Mouse (Mus musculus) heart, embryonic 13.5 days (tissue): ENCODE data around the gene Lgals1. TPM values are rescaled to one million over a fixed set of nuclear protein-coding genes. Genes with fewer than 3 reads are reported as not detected.

Experiments
- ATAC-seq: fragments of 200-750 bp; cut with Nextera tagmentation; 2 replicates; pipeline ENCODE4 v1.8.0; 2017; ENCODE audit warnings: moderate TSS enrichment; ENCODE audit not compliant: insufficient number of reproducible peaks, low FRiP score, low TSS enrichment; ENCODE audit errors: extremely low read depth
- H3K27ac ChIP-seq: fragments of 300-500 bp; sonication (generic); replicated peaks from 2 replicates; pipeline ENCODE4 v1.5.1; 2015; ENCODE audit warnings: moderate library complexity, mild to moderate bottlenecking, inconsistent platforms
- H3K27me3 ChIP-seq: fragments of 300-500 bp; sonication (generic); replicated peaks from 2 replicates; pipeline ENCODE4 v1.6.1; 2015; ENCODE audit warnings: mild to moderate bottlenecking, inconsistent platforms
- H3K36me3 ChIP-seq: fragments of 300-500 bp; sonication (generic); 2 replicates; pipeline ENCODE4 v1.6.1; 2015; ENCODE audit warnings: mild to moderate bottlenecking, inconsistent platforms
- H3K4me1 ChIP-seq: fragments of 300-500 bp; sonication (generic); 2 replicates; pipeline ENCODE4 v1.6.1; 2015; ENCODE audit warnings: inconsistent platforms
- H3K4me2 ChIP-seq: fragments of 300-500 bp; sonication (generic); 2 replicates; pipeline ENCODE4 v1.6.1; 2015; ENCODE audit warnings: inconsistent platforms, mild to moderate bottlenecking, moderate library complexity
- H3K4me3 ChIP-seq: fragments of 300-500 bp; sonication (generic); 2 replicates; pipeline ENCODE4 v1.5.1; 2015; ENCODE audit warnings: moderate library complexity, mild to moderate bottlenecking, inconsistent platforms
- H3K9ac ChIP-seq: fragments of 300-500 bp; sonication (generic); 2 replicates; pipeline ENCODE4 v1.6.1; 2015; ENCODE audit warnings: inconsistent platforms, mild to moderate bottlenecking, moderate library complexity
- H3K9me3 ChIP-seq: fragments of 300-500 bp; sonication (generic); 2 replicates; pipeline ENCODE4 v1.6.1; 2016; ENCODE audit warnings: inconsistent platforms
- WGBS: fragments of 180-500 bp; shearing (Covaris S2); methylation state at CpG from one replicate; pipeline ENCODE4 v1.1.7; 2015; ENCODE audit warnings: mixed read lengths; 5-methylcytosine and 5-hydroxymethylcytosine counted together
- polyA plus RNA-seq: library from polyadenylated mRNA; unstranded; fragments of >200 nt; fragmentation: Nextera tagmentation; extraction: Ambion mirVana; gene quantifications from 2 replicates; pipeline ENCODE4 v1.2.1, GENCODE M21; 2015

The Lgals1 gene
- polyA plus RNA-seq, 1 experiment from 2014 or later = 798 TPM

GRCm38 (mm10) chr15:78913632-78914090 is 12.9 kb upstream of the Lgals1 start, which contains the start of gene Pdxp:
TSS of gene Pdxp (plus strand) at chr15:78913919.
- Histone ChIP-seq H3K4me1 (peaks cover 24% of the 10 kb centered on the region), H3K36me3 (peaks cover 43% of the 10 kb centered on the region), H3K4me3 (peak within 1 kb of the TSS; percentile 61), H3K9ac (peak within 1 kb of the TSS; percentile 83), H3K27me3 (0 out of 2 replicates have a peak, but pooled peaks cover 4% of the 10 kb centered on the region), H3K9me3 (no peaks in the 10 kb centered on the region), H3K4me2 (peak within 1 kb of the TSS; percentile 94), H3K27ac (peak within 1 kb of the TSS; percentile 81)
- under 1% methylated on average over 51 of the region's 51 CpGs for WGBS
- ATAC-seq = peak; percentile 85

DNA sequence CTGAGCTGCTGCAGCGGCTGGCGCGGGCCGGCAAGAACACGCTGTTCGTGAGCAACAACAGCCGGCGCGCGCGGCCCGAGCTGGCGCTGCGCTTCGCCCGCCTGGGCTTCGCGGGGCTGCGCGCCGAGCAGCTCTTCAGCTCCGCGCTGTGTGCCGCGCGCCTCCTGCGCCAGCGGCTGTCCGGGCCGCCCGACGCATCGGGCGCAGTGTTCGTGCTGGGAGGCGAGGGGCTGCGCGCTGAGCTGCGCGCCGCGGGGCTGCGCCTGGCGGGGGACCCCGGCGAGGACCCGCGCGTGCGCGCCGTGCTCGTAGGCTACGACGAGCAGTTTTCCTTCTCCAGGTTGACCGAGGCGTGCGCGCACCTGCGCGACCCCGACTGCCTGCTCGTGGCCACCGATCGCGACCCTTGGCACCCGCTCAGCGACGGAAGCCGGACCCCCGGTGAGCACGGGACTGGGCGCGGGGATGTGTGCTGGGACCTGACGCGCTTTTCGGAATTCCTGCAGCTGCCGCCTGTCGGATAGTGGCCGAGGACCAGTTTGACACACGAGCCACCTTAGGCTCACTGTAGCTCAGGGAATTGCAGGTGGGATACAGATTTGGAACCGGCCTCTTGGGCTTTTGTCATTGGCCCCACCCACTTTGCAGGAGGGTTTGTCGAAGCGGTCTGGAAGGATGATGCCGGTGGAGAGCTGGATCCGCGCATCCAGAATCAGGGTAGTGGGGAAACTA is 12.3 kb upstream of the Lgals1 start:
- H3K9me3 ChIP-seq = no peaks in the 10 kb centered on the region
- H3K36me3 ChIP-seq = peaks cover 41% of the 10 kb centered on the region
- under 1% methylated on average over 87 of the region's 87 CpGs for WGBS
- H3K4me2 ChIP-seq = peak overlapping the region; percentile 94
- peak; percentile 35 for ATAC-seq
- 0 out of 2 replicates have a peak, but pooled peaks cover 4% of the 10 kb centered on the region for H3K27me3 ChIP-seq
- peaks cover 24% of the 10 kb centered on the region for H3K4me1 ChIP-seq
- peak overlapping the region; percentile 61 for H3K4me3 ChIP-seq
- H3K9ac ChIP-seq = peak overlapping the region; percentile 83
- peak overlapping the region; percentile 81 for H3K27ac ChIP-seq

DNA sequence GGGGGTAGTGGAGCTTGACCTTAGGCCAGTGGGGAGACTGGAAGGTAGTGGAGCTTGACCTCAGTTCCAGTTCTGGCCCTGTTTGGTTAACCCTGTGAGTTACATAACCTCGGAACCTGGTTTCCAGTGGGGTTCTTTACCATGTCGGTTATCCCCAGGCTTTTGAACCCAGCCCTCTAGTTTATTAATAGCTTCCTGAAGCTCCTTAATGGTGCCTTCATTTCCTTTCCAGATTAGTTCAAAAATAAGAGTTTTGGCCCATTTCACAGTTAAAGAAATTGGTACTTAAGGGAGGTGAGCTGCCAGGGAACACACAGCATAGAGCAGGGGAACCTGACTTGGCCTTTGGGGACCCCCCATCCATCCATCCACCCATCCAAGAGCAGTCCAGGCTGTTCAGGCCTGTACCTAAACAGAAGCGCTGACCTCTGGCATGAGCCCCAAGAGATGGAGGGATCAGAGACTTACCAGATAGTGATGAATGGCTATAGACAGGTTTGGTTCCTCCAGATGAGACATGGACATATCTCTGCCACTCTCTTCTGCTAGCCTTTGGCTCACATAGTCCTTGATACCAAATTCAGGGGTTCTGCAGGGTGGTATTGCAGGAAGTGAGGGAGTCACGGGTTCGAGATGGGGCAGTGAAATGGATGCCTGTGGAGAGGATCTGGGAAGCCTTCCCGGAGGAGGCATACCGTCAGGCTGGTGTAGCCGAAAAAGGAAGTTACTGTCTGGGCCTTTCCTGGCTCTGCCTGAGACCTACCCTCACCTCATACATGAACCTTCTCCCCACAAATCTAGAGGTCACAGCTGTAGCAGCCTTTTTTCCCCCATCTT is 11.5 kb upstream of the Lgals1 start:
- Histone ChIP-seq H3K27ac (no peak overlapping the region), H3K4me2 (peak overlapping the region; percentile 94), H3K9me3 (no peaks in the 10 kb centered on the region), H3K27me3 (0 out of 2 replicates have a peak, but pooled peaks cover 4% of the 10 kb centered on the region), H3K4me1 (peaks cover 25% of the 10 kb centered on the region), H3K4me3 (peak overlapping the region; percentile 61), H3K36me3 (peaks cover 35% of the 10 kb centered on the region), H3K9ac (peak overlapping the region; percentile 83)
- ATAC-seq = no peak
- 48% methylated on average over 8 of the region's 8 CpGs for WGBS

DNA sequence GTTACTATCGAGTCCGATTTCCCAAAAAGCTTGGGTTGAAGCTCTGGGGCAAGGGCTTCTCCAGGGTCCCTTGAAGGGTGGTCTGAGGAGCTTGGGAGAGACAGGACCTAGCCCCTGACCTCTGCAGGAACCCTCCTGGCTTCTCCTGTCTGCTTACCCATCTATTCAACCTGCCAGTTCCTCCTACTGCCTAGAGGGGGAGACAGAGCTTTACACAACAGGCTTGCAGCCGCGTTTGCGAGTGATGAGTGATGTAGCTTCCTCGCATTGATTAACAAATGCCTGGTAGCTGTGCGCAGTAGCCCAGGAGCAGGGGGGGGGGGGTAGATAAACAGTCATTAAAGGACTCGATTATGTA is 10.9 kb upstream of the Lgals1 start:
- H3K9ac ChIP-seq = peak overlapping the region; percentile 83
- H3K27ac ChIP-seq = no peak overlapping the region
- 0 out of 2 replicates have a peak, but pooled peaks cover 4% of the 10 kb centered on the region for H3K27me3 ChIP-seq
- H3K4me2 ChIP-seq = peak overlapping the region; percentile 94
- no peaks in the 10 kb centered on the region for H3K9me3 ChIP-seq
- peaks cover 30% of the 10 kb centered on the region for H3K4me1 ChIP-seq
- peak overlapping the region; percentile 61 for H3K4me3 ChIP-seq
- H3K36me3 ChIP-seq = peaks cover 29% of the 10 kb centered on the region
- ATAC-seq = no peak
- 7% methylated on average over 8 of the region's 8 CpGs for WGBS

DNA sequence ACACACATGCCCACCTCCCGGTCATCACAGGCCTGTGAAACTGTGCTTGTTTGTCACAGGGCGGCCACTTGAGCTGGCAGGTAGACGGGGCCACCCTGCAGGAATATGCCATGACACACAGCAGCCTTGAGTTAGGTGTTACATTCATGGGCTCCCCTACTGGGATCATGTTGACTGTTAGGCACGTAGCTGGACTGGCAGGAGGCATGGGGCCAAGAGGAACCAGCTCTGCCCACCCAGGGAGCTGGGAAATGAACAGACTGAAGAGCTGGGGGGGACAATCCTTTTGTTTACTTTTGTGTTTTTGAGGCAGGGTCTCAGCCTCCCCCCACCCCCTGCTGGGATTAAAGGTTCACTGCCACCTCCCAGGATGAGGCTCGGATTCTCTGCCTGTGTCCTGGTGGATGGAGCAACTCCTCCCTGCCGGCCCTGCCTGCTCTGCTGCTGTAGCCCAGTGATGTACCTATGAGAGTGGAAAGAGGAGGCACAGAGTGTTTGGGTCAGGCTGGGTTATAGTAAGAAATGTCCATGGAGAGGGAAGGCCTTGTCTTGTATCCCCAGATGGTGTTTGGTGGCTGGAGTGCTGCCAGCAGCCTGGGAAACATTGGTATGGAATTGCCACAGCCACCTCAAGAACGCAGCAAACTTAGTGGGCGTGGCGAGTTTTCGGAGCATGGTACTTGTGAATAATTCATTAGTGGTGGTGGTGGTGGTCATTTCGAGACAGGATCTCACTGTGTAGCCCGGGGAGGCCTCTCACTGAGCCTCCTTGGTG is 10.3 kb upstream of the Lgals1 start:
- H3K27ac ChIP-seq = no peak overlapping the region
- peak overlapping the region; percentile 58 for H3K9ac ChIP-seq
- 67% methylated on average over 12 of the region's 12 CpGs for WGBS

GRCm38 (mm10) chr15:78918126-78918525 is 8.4 kb upstream of the Lgals1 start:
- H3K27me3 ChIP-seq = 0 out of 2 replicates have a peak, but pooled peaks cover 4% of the 10 kb centered on the region
- no peak overlapping the region for H3K4me2 ChIP-seq
- ATAC-seq = no peak
- H3K9me3 ChIP-seq = no peaks in the 10 kb centered on the region
- no peak overlapping the region for H3K9ac ChIP-seq
- H3K36me3 ChIP-seq = peaks cover 13% of the 10 kb centered on the region
- WGBS = 91% methylated on average over 23 of the region's 23 CpGs
- H3K27ac ChIP-seq = no peak overlapping the region
- H3K4me1 ChIP-seq = peaks cover 30% of the 10 kb centered on the region
- H3K4me3 ChIP-seq = no peak overlapping the region

More for the DNA sequence above, 10.3 kb upstream of the Lgals1 start:
- Histone ChIP-seq H3K9me3 (no peaks in the 10 kb centered on the region), H3K27me3 (0 out of 2 replicates have a peak, but pooled peaks cover 4% of the 10 kb centered on the region), H3K36me3 (peaks cover 23% of the 10 kb centered on the region), H3K4me1 (peaks cover 30% of the 10 kb centered on the region), H3K4me2 (peak overlapping the region; percentile 94), H3K4me3 (peak overlapping the region; percentile 61)
- no peak for ATAC-seq

GRCm38 (mm10) chr15:78919914-78920313 is 6.6 kb upstream of the Lgals1 start:
- peaks cover 13% of the 10 kb centered on the region for H3K36me3 ChIP-seq
- no peak for ATAC-seq
- H3K4me2 ChIP-seq = no peak overlapping the region
- H3K27ac ChIP-seq = no peak overlapping the region
- peaks cover 23% of the 10 kb centered on the region for H3K4me1 ChIP-seq
- no peak overlapping the region for H3K9ac ChIP-seq
- no peaks in the 10 kb centered on the region for H3K9me3 ChIP-seq
- 0 out of 2 replicates have a peak, but pooled peaks cover 4% of the 10 kb centered on the region for H3K27me3 ChIP-seq
- WGBS = 58% methylated on average over 12 of the region's 12 CpGs
- no peak overlapping the region for H3K4me3 ChIP-seq

DNA sequence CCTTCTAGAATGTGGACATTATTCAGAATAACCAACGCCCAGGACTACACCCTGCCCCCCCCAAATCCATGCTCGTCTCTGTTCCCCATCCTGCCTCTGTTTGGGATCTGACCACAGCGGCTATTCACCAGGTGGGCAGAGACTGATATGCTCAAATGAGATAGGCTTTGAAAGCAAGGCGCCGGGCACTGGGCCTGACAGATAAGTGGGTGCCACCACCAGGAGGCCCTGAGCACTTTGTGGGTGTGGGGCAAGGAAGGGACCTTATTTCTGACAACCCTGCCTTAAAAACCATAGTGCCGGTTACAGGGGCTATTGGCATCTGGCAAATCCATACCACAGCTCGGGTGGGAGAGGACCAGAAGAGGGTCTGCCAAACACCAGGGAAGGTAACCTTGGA is 3.8 kb upstream of the Lgals1 start:
- Histone ChIP-seq H3K9me3 (no peaks in the 10 kb centered on the region), H3K9ac (no peak overlapping the region), H3K4me1 (peaks cover 36% of the 10 kb centered on the region), H3K36me3 (peaks cover 12% of the 10 kb centered on the region), H3K4me3 (no peak overlapping the region), H3K27me3 (no peaks in the 10 kb centered on the region), H3K27ac (no peak overlapping the region), H3K4me2 (no peak overlapping the region)
- WGBS = 71% methylated on average over 7 of the region's 7 CpGs
- ATAC-seq = no peak

- Histone ChIP-seq H3K9ac (no peak overlapping the region), H3K4me1 (peaks cover 43% of the 10 kb centered on the region), H3K4me3 (no peak overlapping the region), H3K27ac (0 out of 2 replicates have a peak overlapping the region, but pooled peaks have one; percentile 20), H3K36me3 (peaks cover 8% of the 10 kb centered on the region; the same call in 1 of the 2 replicates), H3K4me2 (no peak overlapping the region), H3K9me3 (no peaks in the 10 kb centered on the region), H3K27me3 (no peaks in the 10 kb centered on the region)
- ATAC-seq = no peak
- WGBS = 55% methylated on average over 6 of the region's 6 CpGs
Observed at GRCm38 (mm10) chr15:78923585-78923984, 2.9 kb upstream of the Lgals1 start.

- peaks cover 15% of the 10 kb centered on the region for H3K36me3 ChIP-seq
- peak overlapping the region; percentile 96 for H3K27ac ChIP-seq
- H3K9ac ChIP-seq = peak overlapping the region; percentile 85; the same call in 1 of the 2 replicates
- 34% methylated on average over 8 of the region's 8 CpGs for whole genome bisulfite sequencing
- no peaks in the 10 kb centered on the region for H3K27me3 ChIP-seq
- no peaks in the 10 kb centered on the region for H3K9me3 ChIP-seq
- H3K4me3 ChIP-seq = no peak overlapping the region
- H3K4me1 ChIP-seq = peaks cover 42% of the 10 kb centered on the region
- peak overlapping the region; percentile 86 for H3K4me2 ChIP-seq
- ATAC-seq = no peak
Observed at GRCm38 (mm10) chr15:78925129-78925528, 1.4 kb upstream of the Lgals1 start.
